Mouse (Mus musculus): ENCODE measurements around the gene Arhgap44. TPM values are rescaled to one million over a fixed set of nuclear protein-coding genes. Genes with fewer than 3 reads are reported as not detected.

The Arhgap44 gene
- polyA plus RNA-seq, 1 experiment from 2014 or later: 20.8 TPM

DNA sequence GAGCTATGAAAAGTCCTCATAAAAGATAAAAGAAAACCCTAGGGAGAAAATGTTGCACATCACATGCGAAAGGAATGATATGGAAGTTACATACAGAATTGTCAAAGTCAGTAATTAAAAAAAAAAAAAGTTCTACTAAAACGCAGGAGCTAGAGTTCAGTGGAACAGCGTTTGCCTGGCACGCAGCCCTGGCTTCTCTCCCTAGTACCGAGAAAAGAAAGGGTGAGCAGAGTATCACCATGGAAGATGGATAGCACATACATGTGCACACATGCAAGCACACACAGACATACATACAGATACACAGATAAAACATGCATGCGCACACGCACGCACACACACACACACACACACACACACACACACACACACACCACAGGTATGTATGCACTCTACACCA is 82.0 kb downstream of the Arhgap44 start:
- Histone ChIP-seq H3K4me2 (ENCODE audit: low read depth, low read length) (no peak overlapping the region), H3K9ac (replicated peaks; ENCODE audit: low read depth, low read length) (no peak overlapping the region), H3K27ac (ENCODE audit: low read depth, low read length) (no peak overlapping the region), H3K9me3 (ENCODE audit: control insufficient read depth, low read length) (no peaks in the 10 kb centered on the region), H3K36me3 (ENCODE audit: control insufficient read depth, insufficient read depth, low read length) (no peaks in the 10 kb centered on the region), H3K4me3 (ENCODE audit: low read depth, low read length) (no peak overlapping the region), H3K27me3 (ENCODE audit: control insufficient read depth, insufficient read depth, low read length) (no peaks in the 10 kb centered on the region), H3K4me1 (ENCODE audit: control insufficient read depth, insufficient read depth, low read length) (no peaks in the 10 kb centered on the region)
- no peak for ATAC-seq (ENCODE audit: low read depth)
- 93% methylated on average over 8 of the region's 8 CpGs for WGBS

DNA sequence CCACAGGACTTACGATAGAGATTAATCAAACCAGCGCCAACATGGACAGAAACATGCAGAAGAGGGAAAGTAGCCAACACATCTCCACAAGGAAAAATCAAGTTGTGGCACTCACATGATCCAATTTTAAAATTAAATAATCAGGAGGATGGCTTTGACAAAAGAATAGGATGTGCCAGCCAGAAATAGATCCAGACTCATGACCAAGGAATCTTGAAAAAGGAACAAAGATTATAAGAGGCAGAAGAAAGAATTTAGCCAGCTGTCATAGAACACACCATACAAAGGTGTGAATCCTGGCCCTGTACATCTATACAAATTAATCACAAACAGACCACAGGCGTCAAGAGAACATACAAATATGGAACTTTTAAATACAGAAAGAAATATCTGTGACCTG is 82.5 kb downstream of the Arhgap44 start:
- Histone ChIP-seq H3K9me3 (ENCODE audit: control insufficient read depth, low read length) (no peaks in the 10 kb centered on the region), H3K27me3 (ENCODE audit: control insufficient read depth, insufficient read depth, low read length) (no peaks in the 10 kb centered on the region), H3K4me2 (ENCODE audit: low read depth, low read length) (no peak overlapping the region), H3K27ac (ENCODE audit: low read depth, low read length) (no peak overlapping the region), H3K4me1 (ENCODE audit: control insufficient read depth, insufficient read depth, low read length) (no peaks in the 10 kb centered on the region), H3K9ac (replicated peaks; ENCODE audit: low read depth, low read length) (no peak overlapping the region), H3K36me3 (ENCODE audit: control insufficient read depth, insufficient read depth, low read length) (no peaks in the 10 kb centered on the region), H3K4me3 (ENCODE audit: low read depth, low read length) (no peak overlapping the region)
- no peak for ATAC-seq (ENCODE audit: low read depth)
- WGBS: 94% methylated on average over 3 of the region's 3 CpGs

DNA sequence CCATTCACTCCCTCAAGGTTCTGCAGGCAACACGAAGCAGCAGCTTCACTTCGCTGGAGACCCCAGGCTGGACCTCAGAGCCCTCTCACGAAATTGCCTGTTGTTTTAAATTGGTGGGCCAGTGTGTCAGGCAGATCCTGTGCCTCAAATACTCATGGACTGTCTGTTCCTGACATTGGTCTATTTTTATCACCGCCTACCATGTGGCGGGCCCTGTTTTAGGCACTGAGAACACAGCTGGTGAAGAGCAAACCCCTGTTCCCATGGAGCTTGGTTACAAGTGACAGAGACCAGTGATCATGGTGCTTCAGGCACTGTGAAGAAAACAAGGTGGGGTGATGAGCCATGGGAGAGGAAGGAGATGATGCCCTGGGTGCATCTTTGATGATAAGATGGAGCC is 93.2 kb downstream of the Arhgap44 start:
- no peaks in the 10 kb centered on the region; the same call in 1 of the 2 replicates for H3K36me3 ChIP-seq (ENCODE audit: control insufficient read depth, insufficient read depth, low read length)
- H3K27ac ChIP-seq (ENCODE audit: low read depth, low read length): no peak overlapping the region
- no peak for ATAC-seq (ENCODE audit: low read depth)
- no peaks in the 10 kb centered on the region for H3K9me3 ChIP-seq (ENCODE audit: control insufficient read depth, low read length)
- no peaks in the 10 kb centered on the region for H3K27me3 ChIP-seq (ENCODE audit: control insufficient read depth, insufficient read depth, low read length)
- H3K4me1 ChIP-seq (ENCODE audit: control insufficient read depth, insufficient read depth, low read length): no peaks in the 10 kb centered on the region
- WGBS: 89% methylated on average over 5 of the region's 5 CpGs
- H3K9ac ChIP-seq (replicated peaks; ENCODE audit: low read depth, low read length): no peak overlapping the region
- no peak overlapping the region for H3K4me3 ChIP-seq (ENCODE audit: low read depth, low read length)
- no peak overlapping the region for H3K4me2 ChIP-seq (ENCODE audit: low read depth, low read length)

DNA sequence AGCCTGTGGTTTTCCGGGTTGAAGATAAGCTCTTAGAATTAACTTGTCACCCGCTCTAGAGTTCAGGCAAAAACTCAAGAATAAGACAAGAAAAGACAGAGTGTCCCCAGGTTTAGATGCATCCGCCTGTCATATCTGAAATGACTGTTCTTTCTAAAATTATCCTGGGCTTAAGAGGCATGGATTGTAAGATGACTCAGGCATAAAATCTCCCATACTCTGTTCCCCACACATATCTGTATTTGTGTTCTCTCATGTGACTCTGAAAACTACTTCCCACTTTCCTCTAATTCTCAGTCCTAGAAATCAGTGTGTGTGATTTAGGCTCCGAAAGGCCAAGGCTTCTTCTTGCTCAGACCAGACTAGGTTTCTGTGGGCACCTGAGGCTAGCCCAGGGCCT is 93.7 kb downstream of the Arhgap44 start:
- Histone ChIP-seq H3K4me2 (ENCODE audit: low read depth, low read length) (no peak overlapping the region), H3K9ac (replicated peaks; ENCODE audit: low read depth, low read length) (no peak overlapping the region), H3K27me3 (ENCODE audit: control insufficient read depth, insufficient read depth, low read length) (no peaks in the 10 kb centered on the region), H3K4me1 (ENCODE audit: control insufficient read depth, insufficient read depth, low read length) (no peaks in the 10 kb centered on the region), H3K9me3 (ENCODE audit: control insufficient read depth, low read length) (no peaks in the 10 kb centered on the region), H3K27ac (ENCODE audit: low read depth, low read length) (no peak overlapping the region), H3K36me3 (ENCODE audit: control insufficient read depth, insufficient read depth, low read length) (no peaks in the 10 kb centered on the region; the same call in 1 of the 2 replicates), H3K4me3 (ENCODE audit: low read depth, low read length) (no peak overlapping the region)
- no peak for ATAC-seq (ENCODE audit: low read depth)
- 93% methylated on average over 4 of the region's 4 CpGs for WGBS

DNA sequence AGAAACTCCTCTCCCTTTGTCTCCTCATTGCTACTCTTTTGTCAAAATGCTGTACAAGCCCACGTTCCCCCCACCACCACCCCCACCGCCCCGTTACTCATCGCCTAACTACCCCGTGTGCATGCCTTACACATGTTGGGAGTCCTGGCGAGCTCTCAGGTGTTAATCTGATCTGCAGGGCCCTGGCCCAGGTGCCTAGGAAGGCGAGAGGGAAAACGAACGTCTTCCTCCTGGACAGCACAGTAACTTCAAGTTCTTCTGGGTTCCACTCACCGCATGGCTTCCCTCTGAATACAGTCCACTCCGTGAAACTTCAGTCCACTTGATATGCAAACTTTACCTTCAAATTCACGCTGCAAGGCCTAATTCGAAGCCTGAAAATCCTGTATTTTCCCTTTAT is 97.6 kb downstream of the Arhgap44 start:
- 90% methylated on average over 13 of the region's 13 CpGs for WGBS
- no peak overlapping the region for H3K4me3 ChIP-seq (ENCODE audit: low read depth, low read length)
- no peaks in the 10 kb centered on the region for H3K9me3 ChIP-seq (ENCODE audit: control insufficient read depth, low read length)
- ATAC-seq (ENCODE audit: low read depth): no peak
- no peaks in the 10 kb centered on the region; the same call in 1 of the 2 replicates for H3K36me3 ChIP-seq (ENCODE audit: control insufficient read depth, insufficient read depth, low read length)
- H3K27ac ChIP-seq (ENCODE audit: low read depth, low read length): no peak overlapping the region
- no peaks in the 10 kb centered on the region for H3K4me1 ChIP-seq (ENCODE audit: control insufficient read depth, insufficient read depth, low read length)
- H3K9ac ChIP-seq (replicated peaks; ENCODE audit: low read depth, low read length): no peak overlapping the region
- H3K4me2 ChIP-seq (ENCODE audit: low read depth, low read length): no peak overlapping the region
- no peaks in the 10 kb centered on the region for H3K27me3 ChIP-seq (ENCODE audit: control insufficient read depth, insufficient read depth, low read length)

DNA sequence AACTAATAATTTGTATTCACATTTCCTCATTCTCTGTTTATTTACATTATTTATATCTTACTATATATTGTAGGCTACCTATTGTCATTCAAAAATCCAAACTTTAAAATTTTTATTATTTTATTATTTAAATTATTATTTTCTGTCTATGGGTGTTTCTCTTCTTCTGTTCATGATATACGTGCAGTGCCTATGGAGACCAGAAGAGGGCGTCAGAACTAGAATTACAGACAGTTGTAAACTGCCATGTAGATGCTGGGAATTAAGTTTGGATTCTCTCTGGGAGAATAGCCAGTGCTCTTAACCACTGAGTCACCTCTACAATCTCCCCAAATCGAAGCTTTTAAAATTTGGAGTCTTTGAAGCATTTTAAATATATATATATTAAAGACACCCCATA is 101.3 kb downstream of the Arhgap44 start:
- H3K9ac ChIP-seq (replicated peaks; ENCODE audit: low read depth, low read length): no peak overlapping the region
- 56% methylated on average over 3 of the region's 3 CpGs for WGBS

DNA sequence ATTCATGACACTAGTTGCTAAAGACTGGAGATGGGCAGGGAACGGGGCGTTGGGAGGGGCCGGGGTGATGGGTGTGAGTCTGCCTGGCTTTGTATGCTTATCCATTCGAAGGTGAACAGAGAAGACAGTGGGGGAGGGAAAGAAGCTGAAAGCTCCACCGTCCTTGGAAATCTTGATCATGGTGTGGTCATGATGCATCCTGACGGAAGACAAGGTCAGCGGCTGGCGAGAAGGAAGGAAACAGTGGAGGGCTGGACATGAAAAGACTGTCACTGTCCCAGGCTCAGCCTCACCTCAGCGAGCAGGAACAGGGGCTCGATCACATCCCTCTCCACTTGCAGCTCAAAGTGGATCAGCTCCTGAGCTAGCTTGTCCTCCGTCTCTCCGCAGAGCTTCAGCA is 103.2 kb downstream of the Arhgap44 start:
- no peak overlapping the region for H3K4me3 ChIP-seq (ENCODE audit: low read depth, low read length)

More for the DNA sequence above, 101.3 kb downstream of the Arhgap44 start:
- ATAC-seq (ENCODE audit: low read depth): no peak
- Histone ChIP-seq H3K4me3 (ENCODE audit: low read depth, low read length) (no peak overlapping the region), H3K9me3 (ENCODE audit: control insufficient read depth, low read length) (no peaks in the 10 kb centered on the region), H3K27me3 (ENCODE audit: control insufficient read depth, insufficient read depth, low read length) (no peaks in the 10 kb centered on the region), H3K36me3 (ENCODE audit: control insufficient read depth, insufficient read depth, low read length) (no peaks in the 10 kb centered on the region), H3K4me2 (ENCODE audit: low read depth, low read length) (no peak overlapping the region), H3K4me1 (ENCODE audit: control insufficient read depth, insufficient read depth, low read length) (no peaks in the 10 kb centered on the region), H3K27ac (ENCODE audit: low read depth, low read length) (no peak overlapping the region)

DNA sequence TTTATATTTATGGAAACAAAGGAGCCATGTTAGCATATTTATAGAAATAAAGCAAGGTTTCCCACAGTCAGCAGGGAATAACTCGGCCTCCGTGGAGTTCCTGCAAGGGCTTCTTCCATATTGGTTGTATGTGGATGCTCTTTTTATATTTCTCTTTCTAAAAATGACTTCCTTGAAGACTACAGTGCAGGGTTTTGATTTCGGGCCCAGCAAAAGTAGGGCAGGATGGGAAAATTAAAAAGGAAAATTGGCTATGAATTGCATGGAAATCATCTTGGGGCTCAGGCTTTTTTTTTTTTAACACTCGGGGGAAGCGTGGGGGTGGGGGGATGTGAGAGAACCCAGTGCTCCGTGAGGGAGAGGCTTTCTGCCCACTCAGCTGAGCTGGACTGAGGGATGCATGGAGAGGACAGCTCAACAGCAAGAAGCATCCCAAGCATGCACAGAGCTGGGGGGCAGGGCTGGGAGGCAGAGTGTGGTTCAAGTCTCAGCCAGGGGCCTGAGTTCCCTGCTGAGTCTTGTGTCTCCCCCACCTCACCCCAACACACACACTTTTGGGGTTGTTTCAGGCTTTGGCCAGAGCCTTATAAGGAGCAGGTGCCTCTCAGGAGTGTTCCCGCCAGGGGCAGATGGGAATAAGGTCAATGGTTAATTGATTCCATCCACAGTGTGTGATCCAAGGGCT is 104.4 kb downstream of the Arhgap44 start:
- H3K9me3 ChIP-seq (ENCODE audit: control insufficient read depth, low read length): no peaks in the 10 kb centered on the region
- no peak overlapping the region for H3K4me3 ChIP-seq (ENCODE audit: low read depth, low read length)
- H3K4me1 ChIP-seq (ENCODE audit: control insufficient read depth, insufficient read depth, low read length): no peaks in the 10 kb centered on the region
- H3K4me2 ChIP-seq (ENCODE audit: low read depth, low read length): no peak overlapping the region
- H3K9ac ChIP-seq (replicated peaks; ENCODE audit: low read depth, low read length): no peak overlapping the region
- no peak for ATAC-seq (ENCODE audit: low read depth)
- 80% methylated on average over 7 of the region's 7 CpGs for WGBS
- no peak overlapping the region for H3K27ac ChIP-seq (ENCODE audit: low read depth, low read length)
- no peaks in the 10 kb centered on the region for H3K36me3 ChIP-seq (ENCODE audit: control insufficient read depth, insufficient read depth, low read length)
- no peaks in the 10 kb centered on the region for H3K27me3 ChIP-seq (ENCODE audit: control insufficient read depth, insufficient read depth, low read length)

More for the DNA sequence above, 103.2 kb downstream of the Arhgap44 start:
- Histone ChIP-seq H3K4me2 (ENCODE audit: low read depth, low read length) (no peak overlapping the region), H3K27ac (ENCODE audit: low read depth, low read length) (no peak overlapping the region), H3K36me3 (ENCODE audit: control insufficient read depth, insufficient read depth, low read length) (no peaks in the 10 kb centered on the region), H3K9ac (replicated peaks; ENCODE audit: low read depth, low read length) (no peak overlapping the region), H3K4me1 (ENCODE audit: control insufficient read depth, insufficient read depth, low read length) (no peaks in the 10 kb centered on the region), H3K27me3 (ENCODE audit: control insufficient read depth, insufficient read depth, low read length) (no peaks in the 10 kb centered on the region), H3K9me3 (ENCODE audit: control insufficient read depth, low read length) (no peaks in the 10 kb centered on the region)
- no peak for ATAC-seq (ENCODE audit: low read depth)
- 90% methylated on average over 11 of the region's 12 CpGs for WGBS

DNA sequence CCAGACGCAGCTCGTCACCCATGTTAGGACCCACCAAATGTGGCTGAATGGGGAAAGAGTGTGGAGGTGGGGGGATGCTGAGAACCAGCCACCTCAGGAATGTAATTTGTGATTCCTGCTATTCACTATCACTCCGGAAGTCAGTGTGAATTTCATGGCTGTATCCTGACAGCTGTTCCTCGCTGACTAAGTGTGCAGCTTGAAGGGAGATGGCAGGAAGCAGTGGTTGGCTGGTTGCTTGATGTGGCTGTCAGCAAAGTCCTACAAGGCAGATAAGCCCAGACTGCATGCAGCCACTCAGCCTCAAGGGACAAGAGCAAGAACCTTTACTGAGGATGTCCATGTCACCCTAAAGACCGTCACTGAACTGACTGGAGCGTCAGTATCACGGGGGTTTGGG is 107.2 kb downstream of the Arhgap44 start:
- H3K4me3 ChIP-seq (ENCODE audit: low read depth, low read length): no peak overlapping the region
- 84% methylated on average over 7 of the region's 7 CpGs for WGBS
- no peak for ATAC-seq (ENCODE audit: low read depth)

More for the DNA sequence above, 107.2 kb downstream of the Arhgap44 start:
- no peaks in the 10 kb centered on the region for H3K27me3 ChIP-seq (ENCODE audit: control insufficient read depth, insufficient read depth, low read length)
- H3K27ac ChIP-seq (ENCODE audit: low read depth, low read length): no peak overlapping the region
- H3K4me2 ChIP-seq (ENCODE audit: low read depth, low read length): no peak overlapping the region
- no peak overlapping the region for H3K9ac ChIP-seq (replicated peaks; ENCODE audit: low read depth, low read length)
- no peaks in the 10 kb centered on the region for H3K9me3 ChIP-seq (ENCODE audit: control insufficient read depth, low read length)
- H3K36me3 ChIP-seq (ENCODE audit: control insufficient read depth, insufficient read depth, low read length): no peaks in the 10 kb centered on the region
- H3K4me1 ChIP-seq (ENCODE audit: control insufficient read depth, insufficient read depth, low read length): no peaks in the 10 kb centered on the region
